Mouse (Mus musculus): ENCODE measurements at regions not wholly inside any gene's neighbourhood (a gene's known extent, or its start where the extent isn't known, plus 50 kb on each side); places are given as distances from the start of the nearest gene placed in this dataset.
"Not testable (repeated sequence)": the region's sequence is repeated elsewhere in the genome, so short reads cannot be mapped to it uniquely, and the experiment has no call there.

- no peak overlapping the region for H3K4me3 ChIP-seq (ENCODE audit: low read depth, low read length)
- WGBS: 87% methylated on average over 7 of the region's 7 CpGs
- ATAC-seq (ENCODE audit: low read depth): no peak
Observed at GRCm38 (mm10) chr1:161728546-161729206, 59.6 kb downstream of the Fasl start.

DNA sequence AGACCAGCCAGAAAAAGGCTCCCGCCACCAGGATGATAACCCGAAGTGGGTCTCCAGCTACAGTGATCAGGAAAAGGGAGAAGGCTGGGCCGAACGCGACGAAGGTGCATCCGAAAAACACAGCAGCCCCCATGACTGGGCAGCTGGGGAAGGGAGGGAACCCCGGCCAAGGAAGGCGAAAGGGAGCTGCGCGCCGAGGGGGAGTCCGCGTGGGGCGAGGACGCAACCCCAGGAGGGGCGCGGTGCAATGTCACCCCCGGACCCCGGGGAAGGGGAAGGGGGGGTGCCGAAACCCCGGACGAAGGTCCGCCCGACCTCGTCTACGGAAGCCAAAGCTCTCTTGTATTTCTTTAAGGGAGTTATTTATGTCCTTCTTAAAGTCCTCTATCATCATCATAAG, 60.9 kb downstream of the Fasl start:
- 97% methylated on average over 8 of the region's 27 CpGs for WGBS
- not testable (repeated sequence) for ATAC-seq (ENCODE audit: low read depth)

More at GRCm38 (mm10) chr1:161728546-161729206, 59.6 kb downstream of the Fasl start:
- no peaks in the 10 kb centered on the region for H3K9me3 ChIP-seq (ENCODE audit: control insufficient read depth, low read length)
- H3K4me2 ChIP-seq (ENCODE audit: low read depth, low read length): no peak overlapping the region
- no peaks in the 10 kb centered on the region for H3K36me3 ChIP-seq (ENCODE audit: control insufficient read depth, insufficient read depth, low read length)
- H3K4me1 ChIP-seq (ENCODE audit: control insufficient read depth, insufficient read depth, low read length): no peaks in the 10 kb centered on the region
- H3K27me3 ChIP-seq (ENCODE audit: control insufficient read depth, insufficient read depth, low read length): no peaks in the 10 kb centered on the region
- H3K27ac ChIP-seq (ENCODE audit: low read depth, low read length): no peak overlapping the region
- H3K9ac ChIP-seq (replicated peaks; ENCODE audit: low read depth, low read length): no peak overlapping the region

GRCm38 (mm10) chr1:161726098-161726497, 62.2 kb downstream of the Fasl start:
- not testable (repeated sequence) for H3K4me3 ChIP-seq (ENCODE audit: low read depth, low read length); H3K27me3 ChIP-seq (ENCODE audit: control insufficient read depth, insufficient read depth, low read length); ATAC-seq (ENCODE audit: low read depth); H3K9ac ChIP-seq (replicated peaks; ENCODE audit: low read depth, low read length); H3K4me1 ChIP-seq (ENCODE audit: control insufficient read depth, insufficient read depth, low read length); H3K4me2 ChIP-seq (ENCODE audit: low read depth, low read length); H3K27ac ChIP-seq (ENCODE audit: low read depth, low read length); H3K36me3 ChIP-seq (ENCODE audit: control insufficient read depth, insufficient read depth, low read length); H3K9me3 ChIP-seq (ENCODE audit: control insufficient read depth, low read length)
- no CpG with 5 or more reads among the region's 10 CpGs for WGBS

More for the DNA sequence above, 60.9 kb downstream of the Fasl start:
- H3K4me2 ChIP-seq (ENCODE audit: low read depth, low read length); H3K27me3 ChIP-seq (ENCODE audit: control insufficient read depth, insufficient read depth, low read length); H3K4me3 ChIP-seq (ENCODE audit: low read depth, low read length); H3K9ac ChIP-seq (replicated peaks; ENCODE audit: low read depth, low read length); H3K36me3 ChIP-seq (ENCODE audit: control insufficient read depth, insufficient read depth, low read length); H3K4me1 ChIP-seq (ENCODE audit: control insufficient read depth, insufficient read depth, low read length); H3K27ac ChIP-seq (ENCODE audit: low read depth, low read length); H3K9me3 ChIP-seq (ENCODE audit: control insufficient read depth, low read length): not testable (repeated sequence)

- Histone ChIP-seq H3K9ac (replicated peaks; ENCODE audit: low read depth, low read length) (no peak overlapping the region), H3K27me3 (ENCODE audit: control insufficient read depth, insufficient read depth, low read length) (no peaks in the 10 kb centered on the region), H3K4me1 (ENCODE audit: control insufficient read depth, insufficient read depth, low read length) (no peaks in the 10 kb centered on the region), H3K27ac (ENCODE audit: low read depth, low read length) (no peak overlapping the region), H3K4me2 (ENCODE audit: low read depth, low read length) (no peak overlapping the region), H3K36me3 (ENCODE audit: control insufficient read depth, insufficient read depth, low read length) (no peaks in the 10 kb centered on the region), H3K4me3 (ENCODE audit: low read depth, low read length) (no peak overlapping the region), H3K9me3 (ENCODE audit: control insufficient read depth, low read length) (no peaks in the 10 kb centered on the region)
- WGBS: 81% methylated on average over 3 of the region's 3 CpGs
- ATAC-seq (ENCODE audit: low read depth): no peak
Observed at GRCm38 (mm10) chr1:161719876-161720275, 68.4 kb downstream of the Fasl start.

DNA sequence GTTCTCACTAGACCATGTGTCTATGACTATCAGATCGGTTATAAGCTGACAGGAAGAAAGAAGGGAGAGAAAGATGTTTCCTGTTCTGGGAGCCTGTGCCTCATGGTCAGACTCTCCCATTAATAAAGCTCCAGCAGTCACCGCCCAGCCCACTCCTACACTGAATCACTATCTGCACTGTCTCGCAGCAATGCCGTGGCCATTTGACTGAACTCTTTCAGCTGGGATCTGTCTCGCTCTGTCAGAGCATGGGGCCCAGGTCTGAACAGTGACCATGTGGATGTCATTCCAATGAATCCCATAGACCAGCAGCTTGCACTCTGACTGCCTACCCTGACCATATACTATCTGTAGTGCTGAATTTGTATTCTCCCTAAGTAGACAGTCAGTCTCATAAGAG, 70.0 kb downstream of the Fasl start:
- Histone ChIP-seq H3K27ac (ENCODE audit: low read depth, low read length) (no peak overlapping the region), H3K4me3 (ENCODE audit: low read depth, low read length) (no peak overlapping the region), H3K4me1 (ENCODE audit: control insufficient read depth, insufficient read depth, low read length) (no peaks in the 10 kb centered on the region), H3K27me3 (ENCODE audit: control insufficient read depth, insufficient read depth, low read length) (no peaks in the 10 kb centered on the region), H3K9me3 (ENCODE audit: control insufficient read depth, low read length) (no peaks in the 10 kb centered on the region), H3K9ac (replicated peaks; ENCODE audit: low read depth, low read length) (no peak overlapping the region), H3K4me2 (ENCODE audit: low read depth, low read length) (no peak overlapping the region), H3K36me3 (ENCODE audit: control insufficient read depth, insufficient read depth, low read length) (no peaks in the 10 kb centered on the region)
- WGBS: 54% methylated on average over 5 of the region's 5 CpGs
- no peak for ATAC-seq (ENCODE audit: low read depth)

- H3K27ac ChIP-seq (ENCODE audit: low read depth, low read length): no peak overlapping the region
- H3K4me1 ChIP-seq (ENCODE audit: control insufficient read depth, insufficient read depth, low read length): no peaks in the 10 kb centered on the region
- WGBS: 70% methylated on average over 10 of the region's 10 CpGs
- ATAC-seq (ENCODE audit: low read depth): no peak
- no peaks in the 10 kb centered on the region for H3K27me3 ChIP-seq (ENCODE audit: control insufficient read depth, insufficient read depth, low read length)
- H3K4me2 ChIP-seq (ENCODE audit: low read depth, low read length): no peak overlapping the region
- no peak overlapping the region for H3K4me3 ChIP-seq (ENCODE audit: low read depth, low read length)
- no peak overlapping the region for H3K9ac ChIP-seq (replicated peaks; ENCODE audit: low read depth, low read length)
- no peaks in the 10 kb centered on the region for H3K36me3 ChIP-seq (ENCODE audit: control insufficient read depth, insufficient read depth, low read length)
- no peaks in the 10 kb centered on the region for H3K9me3 ChIP-seq (ENCODE audit: control insufficient read depth, low read length)
Observed at GRCm38 (mm10) chr1:161712918-161713317, 75.4 kb downstream of the Fasl start.

- H3K4me2 ChIP-seq (ENCODE audit: low read depth, low read length): no peak overlapping the region
- WGBS: 60% methylated on average over 3 of the region's 3 CpGs
Observed at GRCm38 (mm10) chr1:161712283-161712682, 76.0 kb downstream of the Fasl start.

GRCm38 (mm10) chr1:161707049-161707448, 81.2 kb downstream of the Fasl start:
- ATAC-seq (ENCODE audit: low read depth): no peak
- WGBS: 86% methylated on average over 3 of the region's 3 CpGs
- no peak overlapping the region for H3K9ac ChIP-seq (replicated peaks; ENCODE audit: low read depth, low read length)

More at GRCm38 (mm10) chr1:161712283-161712682, 76.0 kb downstream of the Fasl start:
- no peaks in the 10 kb centered on the region for H3K9me3 ChIP-seq (ENCODE audit: control insufficient read depth, low read length)
- H3K27ac ChIP-seq (ENCODE audit: low read depth, low read length): no peak overlapping the region
- no peak overlapping the region for H3K4me3 ChIP-seq (ENCODE audit: low read depth, low read length)
- H3K4me1 ChIP-seq (ENCODE audit: control insufficient read depth, insufficient read depth, low read length): no peaks in the 10 kb centered on the region
- H3K36me3 ChIP-seq (ENCODE audit: control insufficient read depth, insufficient read depth, low read length): no peaks in the 10 kb centered on the region
- no peak for ATAC-seq (ENCODE audit: low read depth)
- H3K9ac ChIP-seq (replicated peaks; ENCODE audit: low read depth, low read length): no peak overlapping the region
- H3K27me3 ChIP-seq (ENCODE audit: control insufficient read depth, insufficient read depth, low read length): no peaks in the 10 kb centered on the region

GRCm38 (mm10) chr1:161704961-161705360, 83.3 kb downstream of the Fasl start:
- ATAC-seq (ENCODE audit: low read depth): no peak
- Histone ChIP-seq H3K36me3 (ENCODE audit: control insufficient read depth, insufficient read depth, low read length) (no peaks in the 10 kb centered on the region), H3K4me1 (ENCODE audit: control insufficient read depth, insufficient read depth, low read length) (no peaks in the 10 kb centered on the region), H3K27ac (ENCODE audit: low read depth, low read length) (no peak overlapping the region), H3K4me2 (ENCODE audit: low read depth, low read length) (no peak overlapping the region), H3K4me3 (ENCODE audit: low read depth, low read length) (no peak overlapping the region), H3K9ac (replicated peaks; ENCODE audit: low read depth, low read length) (no peak overlapping the region), H3K27me3 (ENCODE audit: control insufficient read depth, insufficient read depth, low read length) (no peaks in the 10 kb centered on the region), H3K9me3 (ENCODE audit: control insufficient read depth, low read length) (no peaks in the 10 kb centered on the region)
- WGBS: 84% methylated on average over 3 of the region's 3 CpGs

More at GRCm38 (mm10) chr1:161707049-161707448, 81.2 kb downstream of the Fasl start:
- Histone ChIP-seq H3K27me3 (ENCODE audit: control insufficient read depth, insufficient read depth, low read length) (no peaks in the 10 kb centered on the region), H3K4me2 (ENCODE audit: low read depth, low read length) (no peak overlapping the region), H3K36me3 (ENCODE audit: control insufficient read depth, insufficient read depth, low read length) (no peaks in the 10 kb centered on the region), H3K4me3 (ENCODE audit: low read depth, low read length) (no peak overlapping the region), H3K27ac (ENCODE audit: low read depth, low read length) (no peak overlapping the region), H3K9me3 (ENCODE audit: control insufficient read depth, low read length) (no peaks in the 10 kb centered on the region), H3K4me1 (ENCODE audit: control insufficient read depth, insufficient read depth, low read length) (no peaks in the 10 kb centered on the region)

Data from neural tube, embryonic 14.5 days (tissue).